Mouse (Mus musculus) stomach, postnatal 0 days (tissue): ENCODE data around the gene Prox1. TPM values are rescaled to one million over a fixed set of nuclear protein-coding genes. Genes with fewer than 3 reads are reported as not detected.

Source experiments
- ATAC-seq: fragments of 200-750 bp; cut with Nextera tagmentation; 2 replicates; pipeline ENCODE4 v1.8.0; 2017; ENCODE audit not compliant: low FRiP score, low TSS enrichment
- DNase-seq: peaks from one replicate; pipeline ENCODE4 v3.0.0-alpha.2; 2016; ENCODE audit warnings: low spot score
- H3K27ac ChIP-seq: fragments of 300-500 bp; sonication (generic); replicated peaks from 2 replicates; pipeline ENCODE4 v1.5.1; 2014; ENCODE audit warnings: mild to moderate bottlenecking, control low read depth
- H3K27me3 ChIP-seq: fragments of 300-500 bp; sonication (generic); 2 replicates; pipeline ENCODE4 v1.6.1; 2014; ENCODE audit warnings: low read length; ENCODE audit not compliant: control insufficient read depth, insufficient read depth
- H3K36me3 ChIP-seq: fragments of 300-500 bp; sonication (generic); 2 replicates; pipeline ENCODE4 v1.6.1; 2014; ENCODE audit warnings: low read length, mixed read lengths; ENCODE audit not compliant: control insufficient read depth, insufficient read depth
- H3K4me1 ChIP-seq: fragments of 300-500 bp; sonication (generic); replicated peaks from 2 replicates; pipeline ENCODE4 v1.6.1; 2014; ENCODE audit warnings: antibody characterized with exemption; ENCODE audit not compliant: control insufficient read depth, insufficient read depth
- H3K4me2 ChIP-seq: fragments of 300-500 bp; sonication (generic); replicated peaks from 2 replicates; pipeline ENCODE4 v1.6.1; 2014; ENCODE audit warnings: low read depth, mild to moderate bottlenecking, control low read depth, moderate library complexity
- H3K4me3 ChIP-seq: fragments of 300-500 bp; sonication (generic); 2 replicates; pipeline ENCODE4 v1.5.1; 2014; ENCODE audit warnings: low read depth, low read length, control low read depth
- H3K9ac ChIP-seq: fragments of 300-500 bp; sonication (generic); 2 replicates; pipeline ENCODE4 v1.6.1; 2014; ENCODE audit warnings: mild to moderate bottlenecking, low read length, control low read depth, mixed read lengths
- H3K9me3 ChIP-seq: fragments of 300-500 bp; sonication (generic); 2 replicates; pipeline ENCODE4 v1.6.1; 2016; ENCODE audit warnings: low read length; ENCODE audit not compliant: control insufficient read depth
- CTCF ChIP-seq: IDR thresholded peaks from 2 replicates; pipeline ENCODE4 v1.5.1; 2016; ENCODE audit warnings: antibody characterized with exemption, low read depth, mild to moderate bottlenecking, moderate library complexity
- EP300 ChIP-seq: optimal IDR thresholded peaks from 2 replicates; pipeline ENCODE3; 2016; ENCODE audit warnings: antibody characterized with exemption
- WGBS: fragments of 180-500 bp; shearing (Covaris S2); extraction: QIAGEN DNeasy Blood & Tissue Kit; methylation state at CpG from one replicate; pipeline ENCODE4 v1.1.7; 2014; 5-methylcytosine and 5-hydroxymethylcytosine counted together
- polyA plus RNA-seq: library from polyadenylated mRNA; unstranded; fragments of >200 nt; fragmentation: Nextera tagmentation; extraction: Ambion mirVana; gene quantifications from 2 replicates; pipeline ENCODE4 v1.2.1, GENCODE M21; 2015

Prox1 gene
- 0.40 and 0.54 TPM in 2 replicates for polyA plus RNA-seq

- H3K9me3 ChIP-seq: no peaks in the 10 kb centered on the region
- H3K27ac ChIP-seq: no peak within 1 kb of the TSS
- peak; percentile 75 for ATAC-seq
- peaks cover 13% of the 10 kb centered on the region for H3K4me1 ChIP-seq
- peak within 1 kb of the TSS; percentile 90 for H3K4me2 ChIP-seq
- peak; percentile 60 for DNase-seq
- no peaks in the 10 kb centered on the region for H3K36me3 ChIP-seq
- no peak for TF ChIP-seq EP300
- no peak for TF ChIP-seq CTCF
- WGBS: under 1% methylated on average over 55 of the region's 62 CpGs
- peaks cover 19% of the 10 kb centered on the region for H3K27me3 ChIP-seq
- peak within 1 kb of the TSS; percentile 52 for H3K4me3 ChIP-seq
- H3K9ac ChIP-seq: peak within 1 kb of the TSS; percentile 50
Observed at GRCm38 (mm10) chr1:190169911-190170818, at the start of gene Prox1. Gene Prox1, minus strand, starts transcription at chr1:190170714.

GRCm38 (mm10) chr1:190216621-190217020 lies 46.1 kb upstream of the Prox1 start:
- Histone ChIP-seq H3K27me3 (no peaks in the 10 kb centered on the region), H3K4me3 (no peak overlapping the region), H3K36me3 (no peaks in the 10 kb centered on the region), H3K27ac (no peak overlapping the region), H3K4me1 (no peaks in the 10 kb centered on the region), H3K9me3 (no peaks in the 10 kb centered on the region), H3K4me2 (no peak overlapping the region), H3K9ac (no peak overlapping the region)
- TF ChIP-seq EP300: no peak
- no peak for TF ChIP-seq CTCF
- no peak for DNase-seq
- 76% methylated on average over 15 of the region's 15 CpGs for WGBS
- no peak for ATAC-seq

- ATAC-seq: no peak
- Histone ChIP-seq H3K4me3 (no peak overlapping the region), H3K9me3 (no peaks in the 10 kb centered on the region), H3K9ac (no peak overlapping the region), H3K4me2 (no peak overlapping the region), H3K4me1 (no peaks in the 10 kb centered on the region), H3K27ac (no peak overlapping the region), H3K27me3 (no peaks in the 10 kb centered on the region), H3K36me3 (no peaks in the 10 kb centered on the region)
- 51% methylated on average over 7 of the region's 7 CpGs for WGBS
- DNase-seq: no peak
- TF ChIP-seq CTCF (no peak), EP300 (no peak)
Observed at GRCm38 (mm10) chr1:190214626-190215025, 44.1 kb upstream of the Prox1 start.

- WGBS: 86% methylated on average over 6 of the region's 6 CpGs
- ATAC-seq (no peak), DNase-seq (no peak)
- H3K4me3 ChIP-seq: no peak overlapping the region
- H3K27me3 ChIP-seq: no peaks in the 10 kb centered on the region
- H3K4me2 ChIP-seq: no peak overlapping the region
- no peak overlapping the region for H3K9ac ChIP-seq
- TF ChIP-seq CTCF: no peak
- TF ChIP-seq EP300: no peak
- H3K4me1 ChIP-seq: no peaks in the 10 kb centered on the region
- no peaks in the 10 kb centered on the region for H3K9me3 ChIP-seq
- H3K27ac ChIP-seq: no peak overlapping the region
- no peaks in the 10 kb centered on the region for H3K36me3 ChIP-seq
Observed at GRCm38 (mm10) chr1:190213175-190213574, 42.7 kb upstream of the Prox1 start.

GRCm38 (mm10) chr1:190207246-190207645 lies 36.7 kb upstream of the Prox1 start:
- Histone ChIP-seq H3K9ac (no peak overlapping the region), H3K9me3 (no peaks in the 10 kb centered on the region), H3K27me3 (no peaks in the 10 kb centered on the region), H3K36me3 (no peaks in the 10 kb centered on the region), H3K27ac (no peak overlapping the region), H3K4me3 (no peak overlapping the region), H3K4me1 (no peaks in the 10 kb centered on the region), H3K4me2 (no peak overlapping the region)
- TF ChIP-seq EP300 (no peak), CTCF (no peak)
- WGBS: 90% methylated on average over 8 of the region's 8 CpGs
- no peak for DNase-seq
- no peak for ATAC-seq

- Histone ChIP-seq H3K4me1 (no peaks in the 10 kb centered on the region), H3K9me3 (no peaks in the 10 kb centered on the region), H3K27ac (no peak overlapping the region), H3K4me2 (no peak overlapping the region), H3K36me3 (no peaks in the 10 kb centered on the region), H3K4me3 (no peak overlapping the region), H3K9ac (no peak overlapping the region), H3K27me3 (no peaks in the 10 kb centered on the region)
- TF ChIP-seq CTCF (no peak), EP300 (no peak)
- WGBS: 67% methylated on average over 2 of the region's 2 CpGs
- DNase-seq: no peak
- ATAC-seq: no peak
Observed at GRCm38 (mm10) chr1:190205691-190206090, 35.2 kb upstream of the Prox1 start.
